Comparison of ENCODE assay signal across 13 mouse cellular contexts in genomic region chr6:83496009-83496752, GRCm38 (mm10). TPM values are rescaled to one million over a fixed set of nuclear protein-coding genes. Genes with fewer than 3 reads are reported as not detected.
DNase-seq lines count a peak whose midpoint lies in the region; ATAC-seq and TF ChIP-seq lines count a peak whose summit lies in the region.
"Had no signal": no experiment of that assay in that cellular context is flagged by ENCODE, and none has a peak within 500 bp of the region (broad histone marks: within the 10 kb centered on the region; RNA-seq: fewer than 3 reads in every experiment).

No protein-coding gene starts in this region.

- 82% methylated on average over 9 of the region's 9 CpGs for WGBS in thymus, adult 2 months
- 80% methylated on average over 9 of the region's 9 CpGs for WGBS in forebrain, embryonic 16.5 days

- no peak overlapping the region for H3K27ac ChIP-seq in thymus, adult 2 months (ENCODE audit: control insufficient read depth, insufficient read depth, low read length)
- H3K27ac ChIP-seq in forebrain, embryonic 16.5 days (ENCODE audit: low read length) = no peak overlapping the region
- H3K27ac ChIP-seq: neural tube, embryonic 15.5 days; stomach, embryonic 15.5 days had no signal

- peak; percentile 20 to 46 for DNase-seq in gastrocnemius, adult 8-10 months (ENCODE audit: low spot score in 2 of 2)
- DNase-seq in gastrocnemius, postnatal 4 days (ENCODE audit: low spot score in 2 of 2) = no peak
- peak; percentile 85 for DNase-seq in Muller cell, postnatal 12 days (ENCODE audit: inconsistent ontology term)
- DNase-seq in cerebellum, adult 18-20 months = peak; percentile 56 to 72
- DNase-seq in heart, postnatal 14 days = peak; percentile 44 to 64
- DNase-seq in thymus, adult 2 months = no peak
- no peak for DNase-seq in thymus, postnatal 25 days

- TF ChIP-seq POLR2A in thymus, adult 2 months (IDR thresholded peaks at IDR 0.05; ENCODE audit: control insufficient read depth, extremely low read depth, insufficient read depth, low read length, poor library complexity) = no peak

- no peak for TF ChIP-seq CTCF in thymus, adult 2 months (IDR thresholded peaks at IDR 0.05; ENCODE audit: borderline replicate concordance, control insufficient read depth, extremely low read depth, insufficient read depth, low read length, poor library complexity)

- no peaks in the 10 kb centered on the region for H3K27me3 ChIP-seq in thymus, adult 2 months (ENCODE audit: control insufficient read depth, insufficient read depth, low read length)
- H3K27me3 ChIP-seq in forebrain, embryonic 16.5 days (replicated peaks; ENCODE audit: control insufficient read depth, insufficient read depth, low read length) = no peaks in the 10 kb centered on the region
- H3K27me3 ChIP-seq: megakaryocyte, embryonic 14.5 days; neural tube, embryonic 15.5 days; stomach, embryonic 15.5 days had no signal

- H3K9me3 ChIP-seq in forebrain, embryonic 16.5 days (ENCODE audit: control insufficient read depth, low read length) = no peaks in the 10 kb centered on the region
- H3K9me3 ChIP-seq: megakaryocyte, embryonic 14.5 days; neural tube, embryonic 15.5 days; stomach, embryonic 15.5 days had no signal

- H3K4me1 ChIP-seq in thymus, adult 2 months (replicated peaks; ENCODE audit: control insufficient read depth, insufficient read depth, low read length) = no peaks in the 10 kb centered on the region
- peaks cover 3% of the 10 kb centered on the region; the same call in 1 of the 2 replicates for H3K4me1 ChIP-seq in forebrain, embryonic 16.5 days (replicated peaks; ENCODE audit: control insufficient read depth, insufficient read depth, low read length)
- H3K4me1 ChIP-seq: neural tube, embryonic 15.5 days had no signal

- H3K9ac ChIP-seq in forebrain, embryonic 16.5 days (replicated peaks; ENCODE audit: low read depth, low read length) = no peak overlapping the region
- H3K9ac ChIP-seq: neural tube, embryonic 15.5 days; stomach, embryonic 15.5 days had no signal

- intact Hi-C loops in heart, postnatal 14 days (cut with DNase I) = no loop called here

- no peak overlapping the region for H3K4me2 ChIP-seq in forebrain, embryonic 16.5 days (ENCODE audit: low read length)
- H3K4me2 ChIP-seq: neural tube, embryonic 15.5 days; stomach, embryonic 15.5 days had no signal

- ATAC-seq in forebrain, embryonic 16.5 days = no peak
- ATAC-seq: inflammation-experienced regulatory T-cells, adult 6 months had no signal

- H3K4me3 ChIP-seq in thymus, adult 2 months (ENCODE audit: control insufficient read depth, insufficient read depth, low read length) = no peak overlapping the region
- no peak overlapping the region for H3K4me3 ChIP-seq in forebrain, embryonic 16.5 days (replicated peaks; ENCODE audit: low read length)
- H3K4me3 ChIP-seq: erythroblast, embryonic 14.5 days; megakaryocyte, embryonic 14.5 days; neural tube, embryonic 15.5 days; stomach, embryonic 15.5 days had no signal

- H3K36me3 ChIP-seq in thymus, adult 2 months (ENCODE audit: control insufficient read depth, insufficient read depth, low read length) = peaks cover 8% of the 10 kb centered on the region
- H3K36me3 ChIP-seq in forebrain, embryonic 16.5 days (ENCODE audit: control insufficient read depth, insufficient read depth) = peaks cover 6% of the 10 kb centered on the region; the same call in 1 of the 2 replicates
- H3K36me3 ChIP-seq: stomach, embryonic 15.5 days had no signal

RNA-seq across cellular contexts. Expression of gene Dguok, which starts 10.6 kb away (rescaled TPM):
- 10 to 100 TPM; 14.6 to 17.3 (median 16.2) TPM for total RNA-seq in gastrocnemius, adult 8-10 months (2022)
- 10 to 100 TPM; 24.5 to 30.2 TPM for total RNA-seq in gastrocnemius, postnatal 4 days (2021)
- total RNA-seq in heart, postnatal 14 days (2021) = 10 to 100 TPM; 28.3 to 31.8 TPM
- polyA plus RNA-seq in thymus, adult 2 months (2012; rRNA removed) = 52.1 and 65.4 TPM in 2 replicates
- polyA plus RNA-seq in forebrain, embryonic 16.5 days (2015; fragmentation: Nextera tagmentation; extraction: Ambion mirVana) = 73.1 and 77.2 TPM in 2 replicates

RNA-seq across cellular contexts. Expression of gene Tet3, which starts 37.3 kb away (rescaled TPM):
- total RNA-seq in gastrocnemius, adult 8-10 months (2022) = 10 to 100 TPM in 3 of 4 experiments, 1 to 10 TPM in 1; 9.8 to 20.1 (median 14.8) TPM
- total RNA-seq in gastrocnemius, postnatal 4 days (2021) = 10 to 100 TPM; 63.8 to 74.0 TPM
- 10 to 100 TPM; 46.2 to 49.0 TPM for total RNA-seq in heart, postnatal 14 days (2021)
- 32.6 and 43.3 TPM in 2 replicates for polyA plus RNA-seq in thymus, adult 2 months (2012; rRNA removed)
- 60.9 and 64.3 TPM in 2 replicates for polyA plus RNA-seq in forebrain, embryonic 16.5 days (2015; fragmentation: Nextera tagmentation; extraction: Ambion mirVana)

RNA-seq across cellular contexts. Expression of gene Actg2, which starts 39.9 kb away (rescaled TPM):
- under 1 TPM; 0.39 to 0.73 (median 0.55) TPM for total RNA-seq in gastrocnemius, adult 8-10 months (2022)
- total RNA-seq in gastrocnemius, postnatal 4 days (2021) = 10 to 100 TPM; 10.7 to 19.4 TPM
- 1 to 10 TPM; 3.2 to 5.1 TPM for total RNA-seq in heart, postnatal 14 days (2021)
- polyA plus RNA-seq in thymus, adult 2 months (2012; rRNA removed) = 2.3 and 3.5 TPM in 2 replicates
- 1.9 and 2.3 TPM in 2 replicates for polyA plus RNA-seq in forebrain, embryonic 16.5 days (2015; fragmentation: Nextera tagmentation; extraction: Ambion mirVana)
- polyA plus RNA-seq: erythroblast, embryonic 14.5 days had no signal

Comparison
In these comparisons a context has a peak if more than half of its experiments do, and no peak if none do; other contexts are left out.
1. DNase-seq: peak in gastrocnemius, adult 8-10 months (2 of 2), Muller cell, postnatal 12 days (single experiment), cerebellum, adult 18-20 months (2 of 2) and heart, postnatal 14 days (2 of 2); none in gastrocnemius, postnatal 4 days (0 of 2), thymus, adult 2 months (single experiment) and thymus, postnatal 25 days (single experiment).